Mouse (Mus musculus) neutrophil, adult 59 days (primary cell): ENCODE data around the gene Snrnp200. TPM values are rescaled to one million over a fixed set of nuclear protein-coding genes. Genes with fewer than 3 reads are reported as not detected.

Experiments
- total RNA-seq, 2 experiments: library from RNA; stranded (reverse); gene quantifications; 1 replicate in 1 of 2; 2 replicates in 1 of 2; pipeline ENCODE4 v1.2.4; 2023

Gene Snrnp200
- 100 to 1,000 TPM in 1 of 2 experiments, 10 to 100 TPM in 1; 81.3 to 102 TPM for total RNA-seq

GRCm38 (mm10) chr2:127207547-127208451, at the start of gene Snrnp200, which contains the start of gene 1810024B03Rik:
Snrnp200 (plus strand) TSS chr2:127208386.
1810024B03Rik (minus strand) TSS chr2:127208280.

GRCm38 (mm10) chr2:127247592-127248333, 39.6 kb downstream of the Snrnp200 start, which contains the start of the genes Ciao1 and Tmem127:
Ciao1 (minus strand) TSS chr2:127247816.
Tmem127 (plus strand) TSS chr2:127247908.

GRCm38 (mm10) chr2:127269491-127270299, 61.5 kb downstream of the Snrnp200 start, which contains the start of gene Stard7:
Stard7 (plus strand) TSS chr2:127270218.

Other genes with a start within 250 kb of the Snrnp200 start
- gene Ap4e1, start 199.7 kb upstream of the Snrnp200 start, total RNA-seq: 10 to 100 TPM; 13.3 to 13.6 TPM
- gene Blvra, start 137.7 kb upstream of the Snrnp200 start, total RNA-seq: 10 to 100 TPM; 14.6 to 18.8 TPM
- gene Ncaph, start 74.4 kb upstream of the Snrnp200 start, total RNA-seq: 10 to 100 TPM; 41.4 to 56.2 TPM
- gene Itpripl1, start 64.9 kb upstream of the Snrnp200 start, total RNA-seq: 10 to 100 TPM; 19.4 to 26.4 TPM
- gene 1810024B03Rik, start 106 bp upstream of the Snrnp200 start, total RNA-seq: under 1 TPM; 0.42 to 0.57 TPM
- 10 to 100 TPM; 30.8 to 34.3 TPM for gene Ciao1, start 39.4 kb downstream of the Snrnp200 start, total RNA-seq
- gene Tmem127, start 39.5 kb downstream of the Snrnp200 start, total RNA-seq: 10 to 100 TPM; 69.0 to 73.6 TPM
- 10 to 100 TPM; 65.0 to 72.4 TPM for gene Stard7, start 61.8 kb downstream of the Snrnp200 start, total RNA-seq
- gene Dusp2, start 127.8 kb downstream of the Snrnp200 start, total RNA-seq: 10 to 100 TPM; 44.8 to 47.5 TPM
- under 1 TPM; 0.13 to 0.15 TPM for gene Astl, start 130.3 kb downstream of the Snrnp200 start, total RNA-seq
- not detected for gene Adra2b, start 154.8 kb downstream of the Snrnp200 start, total RNA-seq
- not detected for gene Gpat2, start 216.8 kb downstream of the Snrnp200 start, total RNA-seq
- 1 to 10 TPM; 7.6 to 8.4 TPM for gene Fahd2a, start 236.2 kb downstream of the Snrnp200 start, total RNA-seq